Mouse (Mus musculus) hindbrain, embryonic 12.5 days (tissue): Measurements from ENCODE around the gene Tmem38a. TPM values are rescaled to one million over a fixed set of nuclear protein-coding genes. Genes with fewer than 3 reads are reported as not detected.

Source experiments
- ATAC-seq: fragments of 200-750 bp; cut with Nextera tagmentation; 2 replicates; pipeline ENCODE4 v1.8.0; 2017; ENCODE audit warnings: moderate TSS enrichment; ENCODE audit not compliant: low FRiP score
- H3K27ac ChIP-seq: fragments of 300-500 bp; sonication (generic); 2 replicates; pipeline ENCODE4 v1.5.1; 2016; ENCODE audit warnings: mild to moderate bottlenecking
- H3K27me3 ChIP-seq: fragments of 300-500 bp; sonication (generic); 2 replicates; pipeline ENCODE4 v1.6.1; 2016; ENCODE audit warnings: mild to moderate bottlenecking
- H3K36me3 ChIP-seq: fragments of 300-500 bp; sonication (generic); 2 replicates; pipeline ENCODE4 v1.6.1; 2016; ENCODE audit warnings: mild to moderate bottlenecking
- H3K4me1 ChIP-seq: fragments of 300-500 bp; sonication (generic); 2 replicates; pipeline ENCODE4 v1.6.1; 2016
- H3K4me2 ChIP-seq: fragments of 300-500 bp; sonication (generic); replicated peaks from 2 replicates; pipeline ENCODE4 v1.6.1; 2016; ENCODE audit warnings: mild to moderate bottlenecking
- H3K4me3 ChIP-seq: fragments of 300-500 bp; sonication (generic); 2 replicates; pipeline ENCODE4 v1.5.1; 2016; ENCODE audit warnings: mild to moderate bottlenecking
- H3K9ac ChIP-seq: fragments of 300-500 bp; sonication (generic); 2 replicates; pipeline ENCODE4 v1.6.1; 2016; ENCODE audit warnings: mild to moderate bottlenecking, moderate library complexity
- H3K9me3 ChIP-seq: fragments of 300-500 bp; sonication (generic); replicated peaks from 2 replicates; pipeline ENCODE4 v1.6.1; 2016; ENCODE audit warnings: mild to moderate bottlenecking
- WGBS: fragments of 180-500 bp; shearing (Covaris S2); methylation state at CpG from one replicate; pipeline ENCODE4 v1.1.7; 2016; 5-methylcytosine and 5-hydroxymethylcytosine counted together
- polyA plus RNA-seq: library from polyadenylated mRNA; unstranded; fragments of >200 nt; fragmentation: Nextera tagmentation; extraction: Ambion mirVana; gene quantifications from 2 replicates; pipeline ENCODE4 v1.2.1, GENCODE M21; 2016

The Tmem38a gene
- 14.7 and 14.8 TPM in 2 replicates for polyA plus RNA-seq

GRCm38 (mm10) chr8:72571611-72572473 is at the start of gene Tmem38a:
Gene Tmem38a (plus strand): TSS chr8:72572055.
- H3K4me3 ChIP-seq = peak within 1 kb of the TSS; percentile 49
- H3K27me3 ChIP-seq = no peaks in the 10 kb centered on the region
- WGBS = under 1% methylated on average over 43 of the region's 45 CpGs
- H3K9me3 ChIP-seq = no peaks in the 10 kb centered on the region
- peak within 1 kb of the TSS; percentile 80 for H3K9ac ChIP-seq
- H3K4me1 ChIP-seq = peaks cover 19% of the 10 kb centered on the region
- H3K27ac ChIP-seq = peak within 1 kb of the TSS; percentile 88
- H3K36me3 ChIP-seq = peaks cover 22% of the 10 kb centered on the region
- H3K4me2 ChIP-seq = peak within 1 kb of the TSS; percentile 97
- ATAC-seq = peak; percentile 11

- no peak overlapping the region for H3K4me3 ChIP-seq
- no peak overlapping the region for H3K9ac ChIP-seq
- H3K4me2 ChIP-seq = no peak overlapping the region
- no peaks in the 10 kb centered on the region for H3K9me3 ChIP-seq
- no peaks in the 10 kb centered on the region for H3K27me3 ChIP-seq
- no peak for ATAC-seq
- H3K36me3 ChIP-seq = no peaks in the 10 kb centered on the region
- no peak overlapping the region for H3K27ac ChIP-seq
- no peaks in the 10 kb centered on the region for H3K4me1 ChIP-seq
- WGBS = 92% methylated on average over 1 of the region's 1 CpGs
These were observed 39.8 kb upstream of the Tmem38a start for GRCm38 (mm10) chr8:72532103-72532502.

GRCm38 (mm10) chr8:72534888-72535287 is 37.0 kb upstream of the Tmem38a start:
- WGBS = 95% methylated on average over 3 of the region's 3 CpGs
- Histone ChIP-seq H3K4me2 (no peak overlapping the region), H3K4me1 (no peaks in the 10 kb centered on the region), H3K9me3 (no peaks in the 10 kb centered on the region), H3K36me3 (no peaks in the 10 kb centered on the region), H3K27me3 (no peaks in the 10 kb centered on the region), H3K27ac (no peak overlapping the region), H3K4me3 (no peak overlapping the region), H3K9ac (no peak overlapping the region)
- ATAC-seq = no peak

GRCm38 (mm10) chr8:72539234-72539633 is 32.6 kb upstream of the Tmem38a start:
- Histone ChIP-seq H3K36me3 (no peaks in the 10 kb centered on the region; the same call in 1 of the 2 replicates), H3K4me2 (no peak overlapping the region), H3K27ac (no peak overlapping the region), H3K9ac (no peak overlapping the region), H3K9me3 (no peaks in the 10 kb centered on the region), H3K4me3 (no peak overlapping the region), H3K27me3 (no peaks in the 10 kb centered on the region), H3K4me1 (no peaks in the 10 kb centered on the region)
- ATAC-seq = no peak

GRCm38 (mm10) chr8:72547122-72547801 is 24.6 kb upstream of the Tmem38a start:
- peak overlapping the region; percentile 92 for H3K27ac ChIP-seq
- peak overlapping the region; percentile 96 for H3K4me3 ChIP-seq
- WGBS = 1% methylated on average over 27 of the region's 27 CpGs
- H3K27me3 ChIP-seq = no peaks in the 10 kb centered on the region
- peaks cover 23% of the 10 kb centered on the region for H3K4me1 ChIP-seq
- no peak for ATAC-seq
- H3K9me3 ChIP-seq = no peaks in the 10 kb centered on the region
- no peaks in the 10 kb centered on the region; the same call in 1 of the 2 replicates for H3K36me3 ChIP-seq
- peak overlapping the region; percentile 97 for H3K4me2 ChIP-seq
- H3K9ac ChIP-seq = peak overlapping the region; percentile 99

- H3K36me3 ChIP-seq = peaks cover 3% of the 10 kb centered on the region; the same call in 1 of the 2 replicates
- H3K4me2 ChIP-seq = peak within 1 kb of the TSS; percentile 97
- peak within 1 kb of the TSS; percentile 96 for H3K4me3 ChIP-seq
- H3K9ac ChIP-seq = peak within 1 kb of the TSS; percentile 99
- peak; percentile 94 for ATAC-seq
- under 1% methylated on average over 75 of the region's 92 CpGs for WGBS
- H3K27ac ChIP-seq = peak within 1 kb of the TSS; percentile 92
- no peaks in the 10 kb centered on the region for H3K27me3 ChIP-seq
- no peaks in the 10 kb centered on the region for H3K9me3 ChIP-seq
- peaks cover 23% of the 10 kb centered on the region for H3K4me1 ChIP-seq
These were observed 23.8 kb upstream of the Tmem38a start, which contains the start of gene Med26 for GRCm38 (mm10) chr8:72547802-72548643. Gene Med26 (minus strand): TSS chr8:72548270.

- peak overlapping the region; percentile 96 for H3K4me3 ChIP-seq
- peaks cover 23% of the 10 kb centered on the region for H3K4me1 ChIP-seq
- peak overlapping the region; percentile 92 for H3K27ac ChIP-seq
- peak overlapping the region; percentile 97 for H3K4me2 ChIP-seq
- H3K9ac ChIP-seq = peak overlapping the region; percentile 99
- H3K9me3 ChIP-seq = no peaks in the 10 kb centered on the region
- H3K27me3 ChIP-seq = no peaks in the 10 kb centered on the region
- H3K36me3 ChIP-seq = peaks cover 7% of the 10 kb centered on the region; the same call in 1 of the 2 replicates
- WGBS = under 1% methylated on average over 45 of the region's 45 CpGs
- ATAC-seq = no peak; the same call in 1 of the 2 replicates
These were observed 23.1 kb upstream of the Tmem38a start for GRCm38 (mm10) chr8:72548644-72549313.

- no peak overlapping the region for H3K27ac ChIP-seq
- no peak for ATAC-seq
- H3K4me3 ChIP-seq = peak overlapping the region; percentile 96
- peak overlapping the region; percentile 97 for H3K4me2 ChIP-seq
- H3K9me3 ChIP-seq = no peaks in the 10 kb centered on the region
- H3K36me3 ChIP-seq = peaks cover 9% of the 10 kb centered on the region; the same call in 1 of the 2 replicates
- WGBS = 22% methylated on average over 5 of the region's 5 CpGs
- H3K4me1 ChIP-seq = peaks cover 23% of the 10 kb centered on the region
- no peaks in the 10 kb centered on the region for H3K27me3 ChIP-seq
- H3K9ac ChIP-seq = peak overlapping the region; percentile 99
These were observed 22.5 kb upstream of the Tmem38a start for GRCm38 (mm10) chr8:72549314-72549892.

GRCm38 (mm10) chr8:72555770-72556169 is 16.1 kb upstream of the Tmem38a start:
- H3K36me3 ChIP-seq = peaks cover 34% of the 10 kb centered on the region
- WGBS = 54% methylated on average over 4 of the region's 4 CpGs
- ATAC-seq = no peak
- no peaks in the 10 kb centered on the region for H3K4me1 ChIP-seq
- H3K27ac ChIP-seq = no peak overlapping the region
- no peaks in the 10 kb centered on the region for H3K27me3 ChIP-seq
- H3K4me3 ChIP-seq = no peak overlapping the region
- H3K9me3 ChIP-seq = no peaks in the 10 kb centered on the region
- H3K4me2 ChIP-seq = no peak overlapping the region
- no peak overlapping the region for H3K9ac ChIP-seq

GRCm38 (mm10) chr8:72561111-72561689 is 10.7 kb upstream of the Tmem38a start:
- WGBS = 88% methylated on average over 1 of the region's 1 CpGs
- H3K9ac ChIP-seq = no peak overlapping the region
- H3K4me1 ChIP-seq = no peaks in the 10 kb centered on the region
- no peak overlapping the region for H3K4me3 ChIP-seq
- H3K4me2 ChIP-seq = no peak overlapping the region
- no peaks in the 10 kb centered on the region for H3K9me3 ChIP-seq
- H3K27ac ChIP-seq = no peak overlapping the region
- no peak for ATAC-seq
- H3K36me3 ChIP-seq = peaks cover 59% of the 10 kb centered on the region
- H3K27me3 ChIP-seq = no peaks in the 10 kb centered on the region

- Histone ChIP-seq H3K9ac (no peak overlapping the region), H3K27ac (no peak overlapping the region), H3K4me3 (no peak overlapping the region), H3K36me3 (peaks cover 63% of the 10 kb centered on the region), H3K4me2 (no peak overlapping the region), H3K27me3 (no peaks in the 10 kb centered on the region), H3K4me1 (peaks cover 10% of the 10 kb centered on the region), H3K9me3 (no peaks in the 10 kb centered on the region)
- ATAC-seq = no peak
- 92% methylated on average over 2 of the region's 2 CpGs for WGBS
These were observed 5.9 kb upstream of the Tmem38a start for GRCm38 (mm10) chr8:72565970-72566369.
